In genomic region chr3:57944698-57945097, GRCm38 (mm10) we compare ENCODE assay signal across 21 mouse cellular contexts.
A peak's percentile ranks its signal among the peaks of the same experiment; 100 is the strongest.
DNase-seq lines count a peak whose midpoint lies in the region.
"Had no signal": no experiment of that assay in that cellular context is flagged by ENCODE, and none has a peak within 500 bp of the region (broad histone marks: within the 10 kb centered on the region; RNA-seq: fewer than 3 reads in every experiment).

No protein-coding gene starts in this region.

- intact Hi-C loops in left cerebral cortex, postnatal 14 days (cut with DNase I): no loop called here
- intact Hi-C loops in left cerebral cortex, postnatal 10 days (cut with DNase I): no loop called here
- intact Hi-C loops in left cerebral cortex, postnatal 36 days (cut with DNase I): no loop called here

- peak; percentile 14 for DNase-seq in layer of hippocampus, adult 11-12 months (ENCODE audit: low spot score)
- no peak for DNase-seq in layer of hippocampus, postnatal 10 days (ENCODE audit: low spot score in 2 of 2)
- peak; percentile 26 to 69 for DNase-seq in left cerebral cortex, postnatal 14 days (ENCODE audit: low spot score in 2 of 2)
- no peak for DNase-seq in left cerebral cortex, postnatal 10 days (ENCODE audit: extremely low spot score in 1 of 2, low spot score in 2 of 2)
- peak; percentile 37 for DNase-seq in layer of hippocampus, adult 9-11 months
- peak; percentile 36 to 39 for DNase-seq in left cerebral cortex, postnatal 36 days (ENCODE audit: low spot score in 2 of 2)
- DNase-seq in gastrocnemius, postnatal 10 days: no peak
- DNase-seq: adrenal gland, postnatal 36 days; B cell, adult 2 months; cerebellum, adult 2 months; cerebellum, postnatal 25 days; gastrocnemius, postnatal 36 days; heart, postnatal 10 days; kidney, adult 9 months; kidney, postnatal 14 days; lung, embryonic 14.5 days; lung, postnatal 14 days; midbrain, embryonic 14.5 days; right cerebral cortex, postnatal 4 days; thymus, adult 18-20 months; thymus, postnatal 25 days had no signal

Comparison
In these comparisons a context has a peak if more than half of its experiments do, and no peak if none do; other contexts are left out.
1. DNase-seq: peak in layer of hippocampus, adult 11-12 months (single experiment), left cerebral cortex, postnatal 14 days (2 of 2), layer of hippocampus, adult 9-11 months (single experiment) and left cerebral cortex, postnatal 36 days (2 of 2); none in layer of hippocampus, postnatal 10 days (0 of 2), left cerebral cortex, postnatal 10 days (0 of 2) and gastrocnemius, postnatal 10 days (single experiment).